Mouse (Mus musculus): ENCODE results near the gene Tagln. TPM values are rescaled to one million over a fixed set of nuclear protein-coding genes. Genes with fewer than 3 reads are reported as not detected.

The Tagln gene
- polyA plus RNA-seq (2014; fragmentation: Nextera tagmentation; extraction: Ambion mirVana): 5.1 and 7.7 TPM in 2 replicates

- WGBS: 5% methylated on average over 21 of the region's 21 CpGs
Observed at GRCm38 (mm10) chr9:45935628-45936210, at the start of gene Tagln. TSS of gene Tagln (minus strand) at chr9:45936058.

GRCm38 (mm10) chr9:45985229-45985567 lies 49.3 kb upstream of the Tagln start:
- ATAC-seq (ENCODE audit: insufficient number of reproducible peaks, low FRiP score, low TSS enrichment, low read depth) (no peak; the same call in 1 of the 2 replicates), DNase-seq (ENCODE audit: low spot score) (peak; percentile 39)
- peak overlapping the region; percentile 74 for H3K4me2 ChIP-seq (ENCODE audit: low read depth, severe bottlenecking)
- H3K36me3 ChIP-seq (ENCODE audit: control insufficient read depth, insufficient read depth, low read length): peaks cover 3% of the 10 kb centered on the region; the same call in 1 of the 2 replicates
- H3K9ac ChIP-seq (ENCODE audit: low read length): peak overlapping the region; percentile 98
- H3K4me1 ChIP-seq (ENCODE audit: control insufficient read depth, insufficient read depth, low read length): peaks cover 2% of the 10 kb centered on the region; the same call in 1 of the 2 replicates
- no peaks in the 10 kb centered on the region for H3K9me3 ChIP-seq (ENCODE audit: control insufficient read depth, low read length)
- under 1% methylated on average over 4 of the region's 4 CpGs for WGBS
- H3K4me3 ChIP-seq (ENCODE audit: low read depth, low read length): peak overlapping the region; percentile 92
- no peaks in the 10 kb centered on the region for H3K27me3 ChIP-seq (ENCODE audit: control insufficient read depth, insufficient read depth, low read length)
- H3K27ac ChIP-seq (replicated peaks; ENCODE audit: low read depth, low read length): peak overlapping the region; percentile 92

More at GRCm38 (mm10) chr9:45935628-45936210, at the start of gene Tagln:
- Histone ChIP-seq H3K27ac (replicated peaks; ENCODE audit: low read depth, low read length) (no peak within 1 kb of the TSS), H3K9ac (ENCODE audit: low read length) (peak within 1 kb of the TSS; percentile 49), H3K4me2 (ENCODE audit: low read depth, severe bottlenecking) (peak within 1 kb of the TSS; percentile 43; the same call in 1 of the 2 replicates), H3K4me1 (ENCODE audit: control insufficient read depth, insufficient read depth, low read length) (peaks cover 4% of the 10 kb centered on the region; the same call in 1 of the 2 replicates), H3K36me3 (ENCODE audit: control insufficient read depth, insufficient read depth, low read length) (no peaks in the 10 kb centered on the region; the same call in 1 of the 2 replicates), H3K27me3 (ENCODE audit: control insufficient read depth, insufficient read depth, low read length) (0 out of 2 replicates have a peak, but pooled peaks cover 3% of the 10 kb centered on the region), H3K4me3 (ENCODE audit: low read depth, low read length) (0 out of 2 replicates have a peak within 1 kb of the TSS, but pooled peaks have one; percentile 14), H3K9me3 (ENCODE audit: control insufficient read depth, low read length) (no peaks in the 10 kb centered on the region)
- peak; percentile 45 for DNase-seq (ENCODE audit: low spot score)
- ATAC-seq (ENCODE audit: insufficient number of reproducible peaks, low FRiP score, low TSS enrichment, low read depth): no peak

- peak overlapping the region; percentile 92 for H3K4me3 ChIP-seq (ENCODE audit: low read depth, low read length)
- peak overlapping the region; percentile 74 for H3K4me2 ChIP-seq (ENCODE audit: low read depth, severe bottlenecking)
- H3K4me1 ChIP-seq (ENCODE audit: control insufficient read depth, insufficient read depth, low read length): peaks cover 2% of the 10 kb centered on the region; the same call in 1 of the 2 replicates
- ATAC-seq (ENCODE audit: insufficient number of reproducible peaks, low FRiP score, low TSS enrichment, low read depth): peak; percentile 90
- no peaks in the 10 kb centered on the region for H3K9me3 ChIP-seq (ENCODE audit: control insufficient read depth, low read length)
- H3K36me3 ChIP-seq (ENCODE audit: control insufficient read depth, insufficient read depth, low read length): peaks cover 3% of the 10 kb centered on the region; the same call in 1 of the 2 replicates
- peak overlapping the region; percentile 98 for H3K9ac ChIP-seq (ENCODE audit: low read length)
- DNase-seq (ENCODE audit: low spot score): peak; percentile 97
- peak overlapping the region; percentile 92 for H3K27ac ChIP-seq (replicated peaks; ENCODE audit: low read depth, low read length)
- H3K27me3 ChIP-seq (ENCODE audit: control insufficient read depth, insufficient read depth, low read length): no peaks in the 10 kb centered on the region
- WGBS: under 1% methylated on average over 58 of the region's 76 CpGs
Observed at GRCm38 (mm10) chr9:45984409-45985228, 48.8 kb upstream of the Tagln start.

GRCm38 (mm10) chr9:45983676-45984408 lies 48.0 kb upstream of the Tagln start:
- H3K27me3 ChIP-seq (ENCODE audit: control insufficient read depth, insufficient read depth, low read length): no peaks in the 10 kb centered on the region
- H3K27ac ChIP-seq (replicated peaks; ENCODE audit: low read depth, low read length): peak overlapping the region; percentile 92
- peak; percentile 49; the same call in 1 of the 2 replicates for ATAC-seq (ENCODE audit: insufficient number of reproducible peaks, low FRiP score, low TSS enrichment, low read depth)
- peak overlapping the region; percentile 98 for H3K9ac ChIP-seq (ENCODE audit: low read length)
- H3K36me3 ChIP-seq (ENCODE audit: control insufficient read depth, insufficient read depth, low read length): peaks cover 3% of the 10 kb centered on the region
- H3K4me1 ChIP-seq (ENCODE audit: control insufficient read depth, insufficient read depth, low read length): peaks cover 2% of the 10 kb centered on the region; the same call in 1 of the 2 replicates
- peak overlapping the region; percentile 74 for H3K4me2 ChIP-seq (ENCODE audit: low read depth, severe bottlenecking)
- H3K4me3 ChIP-seq (ENCODE audit: low read depth, low read length): peak overlapping the region; percentile 92
- WGBS: 2% methylated on average over 23 of the region's 23 CpGs
- peak; percentile 56 for DNase-seq (ENCODE audit: low spot score)
- H3K9me3 ChIP-seq (ENCODE audit: control insufficient read depth, low read length): no peaks in the 10 kb centered on the region

- no peak for ATAC-seq (ENCODE audit: insufficient number of reproducible peaks, low FRiP score, low TSS enrichment, low read depth)
- H3K4me2 ChIP-seq (ENCODE audit: low read depth, severe bottlenecking): no peak overlapping the region
Observed at GRCm38 (mm10) chr9:45981331-45981730, 45.5 kb upstream of the Tagln start.

GRCm38 (mm10) chr9:45980611-45981010 lies 44.8 kb upstream of the Tagln start:
- no peaks in the 10 kb centered on the region for H3K9me3 ChIP-seq (ENCODE audit: control insufficient read depth, low read length)
- no peak overlapping the region for H3K4me2 ChIP-seq (ENCODE audit: low read depth, severe bottlenecking)
- H3K27me3 ChIP-seq (ENCODE audit: control insufficient read depth, insufficient read depth, low read length): no peaks in the 10 kb centered on the region
- WGBS: 100% methylated on average over 1 of the region's 1 CpGs
- ATAC-seq (ENCODE audit: insufficient number of reproducible peaks, low FRiP score, low TSS enrichment, low read depth) (no peak), DNase-seq (ENCODE audit: low spot score) (no peak)
- no peak overlapping the region for H3K27ac ChIP-seq (replicated peaks; ENCODE audit: low read depth, low read length)
- H3K9ac ChIP-seq (ENCODE audit: low read length): no peak overlapping the region
- peaks cover 2% of the 10 kb centered on the region; the same call in 1 of the 2 replicates for H3K4me1 ChIP-seq (ENCODE audit: control insufficient read depth, insufficient read depth, low read length)
- H3K4me3 ChIP-seq (ENCODE audit: low read depth, low read length): no peak overlapping the region
- peaks cover 9% of the 10 kb centered on the region for H3K36me3 ChIP-seq (ENCODE audit: control insufficient read depth, insufficient read depth, low read length)

More at GRCm38 (mm10) chr9:45981331-45981730, 45.5 kb upstream of the Tagln start:
- Histone ChIP-seq H3K4me3 (ENCODE audit: low read depth, low read length) (no peak overlapping the region), H3K27ac (replicated peaks; ENCODE audit: low read depth, low read length) (no peak overlapping the region), H3K9me3 (ENCODE audit: control insufficient read depth, low read length) (no peaks in the 10 kb centered on the region), H3K27me3 (ENCODE audit: control insufficient read depth, insufficient read depth, low read length) (no peaks in the 10 kb centered on the region), H3K4me1 (ENCODE audit: control insufficient read depth, insufficient read depth, low read length) (peaks cover 2% of the 10 kb centered on the region; the same call in 1 of the 2 replicates), H3K36me3 (ENCODE audit: control insufficient read depth, insufficient read depth, low read length) (peaks cover 7% of the 10 kb centered on the region), H3K9ac (ENCODE audit: low read length) (no peak overlapping the region)
- no peak for DNase-seq (ENCODE audit: low spot score)

GRCm38 (mm10) chr9:45979778-45980177 lies 43.9 kb upstream of the Tagln start:
- 94% methylated on average over 2 of the region's 2 CpGs for WGBS
- Histone ChIP-seq H3K9me3 (ENCODE audit: control insufficient read depth, low read length) (no peaks in the 10 kb centered on the region), H3K4me2 (ENCODE audit: low read depth, severe bottlenecking) (no peak overlapping the region), H3K4me1 (ENCODE audit: control insufficient read depth, insufficient read depth, low read length) (peaks cover 2% of the 10 kb centered on the region; the same call in 1 of the 2 replicates), H3K27me3 (ENCODE audit: control insufficient read depth, insufficient read depth, low read length) (no peaks in the 10 kb centered on the region), H3K9ac (ENCODE audit: low read length) (no peak overlapping the region), H3K36me3 (ENCODE audit: control insufficient read depth, insufficient read depth, low read length) (peaks cover 12% of the 10 kb centered on the region), H3K4me3 (ENCODE audit: low read depth, low read length) (no peak overlapping the region), H3K27ac (replicated peaks; ENCODE audit: low read depth, low read length) (no peak overlapping the region)
- no peak for ATAC-seq (ENCODE audit: insufficient number of reproducible peaks, low FRiP score, low TSS enrichment, low read depth)
- no peak for DNase-seq (ENCODE audit: low spot score)

- Histone ChIP-seq H3K27me3 (ENCODE audit: control insufficient read depth, insufficient read depth, low read length) (no peaks in the 10 kb centered on the region), H3K4me2 (ENCODE audit: low read depth, severe bottlenecking) (no peak overlapping the region), H3K4me3 (ENCODE audit: low read depth, low read length) (no peak overlapping the region), H3K9ac (ENCODE audit: low read length) (no peak overlapping the region), H3K36me3 (ENCODE audit: control insufficient read depth, insufficient read depth, low read length) (peaks cover 17% of the 10 kb centered on the region; the same call in 1 of the 2 replicates), H3K9me3 (ENCODE audit: control insufficient read depth, low read length) (no peaks in the 10 kb centered on the region), H3K27ac (replicated peaks; ENCODE audit: low read depth, low read length) (no peak overlapping the region), H3K4me1 (ENCODE audit: control insufficient read depth, insufficient read depth, low read length) (no peaks in the 10 kb centered on the region)
- ATAC-seq (ENCODE audit: insufficient number of reproducible peaks, low FRiP score, low TSS enrichment, low read depth) (no peak), DNase-seq (ENCODE audit: low spot score) (no peak)
- 79% methylated on average over 2 of the region's 2 CpGs for WGBS
Observed at GRCm38 (mm10) chr9:45976884-45977283, 41.0 kb upstream of the Tagln start.

Measured in limb, embryonic 11.5 days (tissue).